Mouse (Mus musculus): ENCODE measurements around the gene Gtf3c6. TPM values are rescaled to one million over a fixed set of nuclear protein-coding genes. Genes with fewer than 3 reads are reported as not detected.

Gtf3c6 gene
- polyA plus RNA-seq, 1 experiment from 2014 or later: 91.5 TPM

- Histone ChIP-seq H3K36me3 (ENCODE audit: control insufficient read depth, insufficient read depth, low read length) (peaks cover 23% of the 10 kb centered on the region), H3K9me3 (ENCODE audit: control insufficient read depth, low read length) (no peaks in the 10 kb centered on the region), H3K4me3 (replicated peaks; ENCODE audit: low read depth, low read length) (no peak overlapping the region), H3K4me2 (ENCODE audit: low read length) (no peak overlapping the region), H3K9ac (replicated peaks; ENCODE audit: low read length) (no peak overlapping the region), H3K27me3 (ENCODE audit: control insufficient read depth, insufficient read depth, low read length) (no peaks in the 10 kb centered on the region), H3K27ac (replicated peaks; ENCODE audit: low read depth, low read length) (no peak overlapping the region), H3K4me1 (ENCODE audit: control insufficient read depth, insufficient read depth, low read length) (no peaks in the 10 kb centered on the region)
- DNase-seq (no peak), ATAC-seq (ENCODE audit: low FRiP score, low TSS enrichment) (no peak)
- WGBS: 83% methylated on average over 3 of the region's 3 CpGs
These were observed 39.0 kb downstream of the Gtf3c6 start for GRCm38 (mm10) chr10:40218874-40219273.

- H3K36me3 ChIP-seq (ENCODE audit: control insufficient read depth, insufficient read depth, low read length): no peaks in the 10 kb centered on the region
- DNase-seq (peak; percentile 88), ATAC-seq (ENCODE audit: low FRiP score, low TSS enrichment) (peak; percentile 70)
- no peaks in the 10 kb centered on the region for H3K27me3 ChIP-seq (ENCODE audit: control insufficient read depth, insufficient read depth, low read length)
- no peaks in the 10 kb centered on the region for H3K4me1 ChIP-seq (ENCODE audit: control insufficient read depth, insufficient read depth, low read length)
- no peak overlapping the region for H3K4me2 ChIP-seq (ENCODE audit: low read length)
- no peak overlapping the region for H3K4me3 ChIP-seq (replicated peaks; ENCODE audit: low read depth, low read length)
- no peaks in the 10 kb centered on the region for H3K9me3 ChIP-seq (ENCODE audit: control insufficient read depth, low read length)
- 43% methylated on average over 13 of the region's 13 CpGs for WGBS
- H3K9ac ChIP-seq (replicated peaks; ENCODE audit: low read length): no peak overlapping the region
- no peak overlapping the region for H3K27ac ChIP-seq (replicated peaks; ENCODE audit: low read depth, low read length)
These were observed 45.3 kb downstream of the Gtf3c6 start for GRCm38 (mm10) chr10:40212443-40213169.

Other genes starting within 250 kb of the Gtf3c6 start
- 0.35 and 0.50 TPM in 2 replicates for gene Mfsd4b1, start 232.8 kb downstream of the Gtf3c6 start, polyA plus RNA-seq (2014; fragmentation: Nextera tagmentation; extraction: Ambion mirVana)
- 1.2 and 3.2 TPM in 2 replicates for gene Slc16a10, start 115.8 kb downstream of the Gtf3c6 start, polyA plus RNA-seq (2014; fragmentation: Nextera tagmentation; extraction: Ambion mirVana)
- gene Rpf2, start 11.1 kb downstream of the Gtf3c6 start, polyA plus RNA-seq (2014; fragmentation: Nextera tagmentation; extraction: Ambion mirVana): 68.2 and 73.7 TPM in 2 replicates
- gene Amd1, start 44.1 kb upstream of the Gtf3c6 start, polyA plus RNA-seq (2014; fragmentation: Nextera tagmentation; extraction: Ambion mirVana): 37.4 and 46.0 TPM in 2 replicates
- 9.4 and 13.1 TPM in 2 replicates for gene Cdk19, start 81.5 kb upstream of the Gtf3c6 start, polyA plus RNA-seq (2014; fragmentation: Nextera tagmentation; extraction: Ambion mirVana)

All from midbrain, embryonic 14.5 days (tissue).